Comparison of ENCODE assay signal across 25 mouse cellular contexts in the genomic region with DNA sequence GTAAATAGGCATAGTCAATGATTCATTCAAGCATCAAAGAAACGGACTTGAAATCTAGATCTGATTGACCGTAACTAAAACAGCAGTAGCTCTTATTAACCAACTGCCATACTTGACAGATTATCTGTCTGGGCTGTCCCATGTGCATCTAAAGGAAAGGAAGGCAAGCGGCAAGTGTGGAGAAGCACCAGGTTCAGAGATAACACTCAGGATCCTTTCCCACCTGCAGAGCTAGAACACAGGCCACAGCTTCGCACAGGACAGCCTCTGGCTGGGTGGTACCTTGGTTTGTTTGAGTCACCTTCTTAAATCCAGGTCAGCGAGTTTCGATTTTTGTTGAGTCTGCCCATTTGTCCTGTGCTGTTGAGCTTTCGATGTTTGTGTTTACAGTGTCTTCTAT.
DNase-seq lines count a peak whose midpoint lies in the region; ATAC-seq and TF ChIP-seq lines count a peak whose summit lies in the region.
"Had no signal": no experiment of that assay in that cellular context is flagged by ENCODE, and none has a peak within 500 bp of the region (broad histone marks: within the 10 kb centered on the region; RNA-seq: fewer than 3 reads in every experiment).

No protein-coding gene starts in this region.

- TF ChIP-seq EP300 in MEL (IDR thresholded peaks at IDR 0.05; ENCODE audit: low read depth in 1 of 2, low read length in 2 of 2): peak; percentile 31 to 74; a peak in 3 of 4 replicates

- no peak for TF ChIP-seq RAD21 in MEL (IDR thresholded peaks at IDR 0.05; ENCODE audit: low read depth, low read length)

- peak; percentile 30 to 58; a peak in 2 of 4 replicates for TF ChIP-seq POLR2A in MEL (IDR thresholded peaks at IDR 0.05; ENCODE audit: control insufficient read depth in 1 of 2, insufficient read depth in 1 of 2, low read depth in 1 of 2, low read length in 2 of 2, poor library complexity in 1 of 2)

- no peak overlapping the region for H3K9ac ChIP-seq in forebrain, embryonic 11.5 days (ENCODE audit: low read length)
- H3K9ac ChIP-seq in kidney, embryonic 15.5 days: no peak overlapping the region
- no peak overlapping the region for H3K9ac ChIP-seq in MEL (ENCODE audit: control insufficient read depth, low read depth, low read length, poor library complexity, severe bottlenecking)
- H3K9ac ChIP-seq: embryonic facial prominence, embryonic 13.5 days; embryonic facial prominence, embryonic 15.5 days; forebrain, embryonic 12.5 days had no signal

- no peaks in the 10 kb centered on the region for H3K79me2 ChIP-seq in MEL (ENCODE audit: control insufficient read depth, insufficient read depth, low read length, poor library complexity)

- no peak for DNase-seq in forebrain, embryonic 10.5 days (ENCODE audit: extremely low spot score, low spot score)
- DNase-seq in forebrain, embryonic 11.5 days (ENCODE audit: low spot score): no peak
- DNase-seq in kidney, postnatal 36 days: no peak
- DNase-seq in MEL (ENCODE audit: low read depth, low spot score): peak; percentile 66
- DNase-seq: adrenal gland, adult 2 months; adrenal gland, postnatal 10 days; adrenal gland, postnatal 25 days; B cell, adult 2 months; cerebellum, adult 11 months; cerebellum, adult 18-20 months; cerebellum, adult 8-10 months; cerebellum, adult 9-11 months; cerebellum, postnatal 14 days; cerebellum, postnatal 36 days; embryo, embryonic 11 days had no signal

- H3K27me3 ChIP-seq in forebrain, embryonic 10.5 days (ENCODE audit: poor library complexity, severe bottlenecking): no peaks in the 10 kb centered on the region
- no peaks in the 10 kb centered on the region for H3K27me3 ChIP-seq in forebrain, embryonic 11.5 days (ENCODE audit: control insufficient read depth, insufficient read depth, low read length)
- no peaks in the 10 kb centered on the region for H3K27me3 ChIP-seq in kidney, embryonic 15.5 days
- H3K27me3 ChIP-seq in MEL (ENCODE audit: control insufficient read depth in 1 of 2, insufficient read depth in 2 of 2, low read length in 2 of 2): no peaks in the 10 kb centered on the region
- H3K27me3 ChIP-seq: CH12.LX; embryonic facial prominence, embryonic 13.5 days; embryonic facial prominence, embryonic 15.5 days; forebrain, embryonic 12.5 days had no signal

- H3K27ac ChIP-seq in forebrain, embryonic 10.5 days: 0 out of 2 replicates have a peak overlapping the region, but pooled peaks have one; percentile 72
- no peak overlapping the region for H3K27ac ChIP-seq in forebrain, embryonic 11.5 days (ENCODE audit: low read depth, low read length)
- peak overlapping the region; percentile 71; the same call in 1 of the 2 replicates for H3K27ac ChIP-seq in kidney, embryonic 15.5 days
- 0 out of 2 replicates have a peak overlapping the region, but pooled peaks have one; percentile 6 for H3K27ac ChIP-seq in MEL (ENCODE audit: control insufficient read depth, low read depth, low read length)
- H3K27ac ChIP-seq: embryonic facial prominence, embryonic 15.5 days; forebrain, embryonic 12.5 days had no signal

- 86% methylated on average over 7 of the region's 7 CpGs for WGBS in forebrain, embryonic 10.5 days
- 80% methylated on average over 7 of the region's 7 CpGs for WGBS in forebrain, embryonic 11.5 days
- 65% methylated on average over 7 of the region's 7 CpGs for WGBS in kidney, embryonic 15.5 days

- H3K9me3 ChIP-seq in forebrain, embryonic 10.5 days: peaks cover 7% of the 10 kb centered on the region
- no peaks in the 10 kb centered on the region; the same call in 1 of the 2 replicates for H3K9me3 ChIP-seq in forebrain, embryonic 11.5 days (ENCODE audit: control insufficient read depth, low read length)
- peaks cover 4% of the 10 kb centered on the region; the same call in 1 of the 2 replicates for H3K9me3 ChIP-seq in kidney, embryonic 15.5 days (replicated peaks)
- no peaks in the 10 kb centered on the region for H3K9me3 ChIP-seq in MEL (replicated peaks; ENCODE audit: insufficient read depth, low read length)
- H3K9me3 ChIP-seq: G1E had no signal

- 0 out of 2 replicates have a peak, but pooled peaks cover 2% of the 10 kb centered on the region for H3K36me3 ChIP-seq in forebrain, embryonic 10.5 days (replicated peaks)
- no peaks in the 10 kb centered on the region for H3K36me3 ChIP-seq in forebrain, embryonic 11.5 days (ENCODE audit: control insufficient read depth, insufficient read depth, low read length)
- H3K36me3 ChIP-seq in kidney, embryonic 15.5 days: 0 out of 2 replicates have a peak, but pooled peaks cover 10% of the 10 kb centered on the region
- peaks cover 0 to 46% of the 10 kb centered on the region in 2 experiments; a peak in 2 of 4 replicates for H3K36me3 ChIP-seq in MEL (ENCODE audit: control insufficient read depth in 1 of 2, insufficient read depth in 2 of 2, low read length in 2 of 2)
- H3K36me3 ChIP-seq: embryonic facial prominence, embryonic 13.5 days; forebrain, embryonic 12.5 days; G1E had no signal

- H3K4me3 ChIP-seq in forebrain, embryonic 10.5 days: no peak overlapping the region
- no peak overlapping the region for H3K4me3 ChIP-seq in forebrain, embryonic 11.5 days (ENCODE audit: low read depth, low read length)
- H3K4me3 ChIP-seq in kidney, embryonic 15.5 days (replicated peaks): no peak overlapping the region
- H3K4me3 ChIP-seq in MEL (ENCODE audit: control insufficient read depth in 1 of 2, insufficient read depth in 1 of 2, low read depth in 2 of 2, low read length in 2 of 2): no peak overlapping the region
- H3K4me3 ChIP-seq: embryonic facial prominence, embryonic 13.5 days; embryonic facial prominence, embryonic 15.5 days; erythroblast, embryonic 14.5 days; forebrain, embryonic 12.5 days had no signal

- TF ChIP-seq CTCF in MEL (IDR thresholded peaks at IDR 0.05 in 2 of 3, conservative IDR thresholded peaks at IDR 0.05 in 1 of 3; ENCODE audit: control insufficient read depth in 1 of 3, insufficient read depth in 1 of 3, low read depth in 2 of 3, low read length in 3 of 3, poor library complexity in 1 of 3, severe bottlenecking in 1 of 3): no peak

- peaks cover 55% of the 10 kb centered on the region for H3K4me1 ChIP-seq in forebrain, embryonic 10.5 days
- peaks cover 10% of the 10 kb centered on the region; the same call in 1 of the 2 replicates for H3K4me1 ChIP-seq in forebrain, embryonic 11.5 days (replicated peaks; ENCODE audit: control insufficient read depth, insufficient read depth, low read length)
- peaks cover 62% of the 10 kb centered on the region for H3K4me1 ChIP-seq in kidney, embryonic 15.5 days
- H3K4me1 ChIP-seq in MEL (ENCODE audit: control insufficient read depth in 1 of 2, insufficient read depth in 2 of 2, low read length in 2 of 2): peaks cover 34 to 47% of the 10 kb centered on the region in 2 experiments

- ATAC-seq in forebrain, embryonic 11.5 days (replicated peaks; ENCODE audit: low FRiP score): no peak
- no peak for ATAC-seq in kidney, embryonic 15.5 days (replicated peaks; ENCODE audit: low FRiP score)
- ATAC-seq: CD4-positive, CD25-positive, alpha-beta regulatory T cell, adult 4 months; forebrain, embryonic 14.5 days; forebrain, embryonic 16.5 days had no signal

- no peak overlapping the region for H3K4me2 ChIP-seq in forebrain, embryonic 11.5 days (ENCODE audit: low read depth, low read length, severe bottlenecking)
- no peak overlapping the region for H3K4me2 ChIP-seq in kidney, embryonic 15.5 days
- H3K4me2 ChIP-seq: embryonic facial prominence, embryonic 13.5 days; embryonic facial prominence, embryonic 15.5 days; forebrain, embryonic 12.5 days had no signal

TF ChIP-seq in MEL, 35 proteins besides CTCF, POLR2A, EP300 and RAD21:
- TF ChIP-seq ZNF384 (IDR thresholded peaks at IDR 0.05; ENCODE audit: low read depth, low read length): no peak
- TF ChIP-seq NELFE (IDR thresholded peaks at IDR 0.05; ENCODE audit: low read depth, low read length): no peak; the same call in 1 of the 2 replicates
- TF ChIP-seq SIN3A (IDR thresholded peaks at IDR 0.05; ENCODE audit: low read length): peak; percentile 25; the same call in 1 of the 2 replicates
- TF ChIP-seq ZC3H11A (IDR thresholded peaks at IDR 0.05; ENCODE audit: low read depth, low read length): no peak
- TF ChIP-seq UBTF (IDR thresholded peaks at IDR 0.05; ENCODE audit: borderline replicate concordance, insufficient read depth, low read depth, low read length): no peak
- TF ChIP-seq TCF12 (IDR thresholded peaks at IDR 0.05; ENCODE audit: low read depth, low read length): peak; percentile 56; the same call in 1 of the 2 replicates
- no peak for TF ChIP-seq USF2 (IDR thresholded peaks at IDR 0.05; ENCODE audit: borderline replicate concordance in 1 of 2, insufficient read depth in 1 of 2, low read depth in 1 of 2, low read length in 2 of 2)
- TF ChIP-seq TBP (IDR thresholded peaks at IDR 0.05; ENCODE audit: low read depth, low read length): peak; percentile 78
- 0 out of 2 replicates have a peak, but pooled peaks have one; percentile 22 for TF ChIP-seq RCOR1 (IDR thresholded peaks at IDR 0.05; ENCODE audit: low read depth, low read length)
- TF ChIP-seq MXI1 (IDR thresholded peaks at IDR 0.05; ENCODE audit: low read depth, low read length): 0 out of 2 replicates have a peak, but pooled peaks have one; percentile 29
- peak; percentile 66 for TF ChIP-seq MAX (IDR thresholded peaks at IDR 0.05; ENCODE audit: low read length)
- TF ChIP-seq ETS1 (IDR thresholded peaks at IDR 0.05; ENCODE audit: low read depth, low read length): peak; percentile 67
- TF ChIP-seq MYB (IDR thresholded peaks at IDR 0.05; ENCODE audit: low read depth, low read length): 0 out of 2 replicates have a peak, but pooled peaks have one; percentile 45
- TF ChIP-seq POLR2AphosphoS2 (IDR thresholded peaks at IDR 0.05; ENCODE audit: low read length): peak; percentile 52; the same call in 1 of the 2 replicates
- 0 out of 2 replicates have a peak, but pooled peaks have one; percentile 43 for TF ChIP-seq JUND (IDR thresholded peaks at IDR 0.05; ENCODE audit: low read depth, low read length)
- TF ChIP-seq ZMIZ1 (IDR thresholded peaks at IDR 0.05; ENCODE audit: low read depth, low read length): peak; percentile 62; the same call in 1 of the 2 replicates
- peak; percentile 67 for TF ChIP-seq GATA1 (IDR thresholded peaks at IDR 0.05; ENCODE audit: low read depth, low read length)
